Mouse (Mus musculus): ENCODE measurements at regions not wholly inside any gene's neighbourhood (a gene's known extent, or its start where the extent isn't known, plus 50 kb on each side); places are given as distances from the start of the nearest gene placed in this dataset.
A peak's percentile ranks its signal among the peaks of the same experiment; 100 is the strongest.
"Not testable (repeated sequence)": the region's sequence is repeated elsewhere in the genome, so short reads cannot be mapped to it uniquely, and the experiment has no call there.

DNA sequence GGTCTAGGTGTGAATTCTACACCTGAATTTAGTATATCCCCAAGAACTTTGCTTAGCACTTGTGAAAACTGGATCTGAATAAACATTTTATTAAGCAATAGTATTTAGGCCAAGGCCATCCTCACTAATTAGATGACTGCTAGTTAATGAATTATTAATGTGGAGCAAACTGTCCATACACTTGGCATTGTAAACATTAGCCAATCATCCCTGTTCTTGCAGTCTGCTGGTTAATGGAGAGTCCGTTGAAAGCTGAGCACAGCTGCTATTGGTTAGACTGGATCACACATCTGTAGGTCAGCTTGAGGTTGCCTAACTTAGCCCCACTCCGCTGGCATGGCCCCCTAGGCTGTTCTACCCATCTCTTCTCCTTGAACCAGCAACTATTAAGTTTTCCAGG, 826.2 kb upstream of the 4930452B06Rik start:
- DNase-seq = no peak

DNA sequence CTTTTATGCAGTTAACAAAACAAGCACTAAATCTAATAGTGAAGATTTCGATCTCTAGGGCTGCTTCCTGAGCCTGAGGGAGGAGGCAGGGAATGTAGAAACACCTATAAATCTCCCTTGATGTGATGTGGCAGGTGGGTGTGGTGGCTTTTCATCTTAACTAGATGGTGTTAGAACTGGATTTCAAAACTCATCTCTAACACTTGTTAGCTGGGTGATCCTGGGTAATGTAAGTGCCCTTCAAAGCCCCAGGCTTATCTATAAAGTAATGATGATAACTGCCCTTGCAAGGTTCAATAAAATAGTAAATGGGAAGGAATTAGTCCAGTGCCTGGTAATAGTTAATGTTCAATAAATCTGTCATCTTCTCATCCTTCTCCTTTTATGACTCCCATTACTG, 822.5 kb upstream of the 4930452B06Rik start:
- no peak for DNase-seq

DNA sequence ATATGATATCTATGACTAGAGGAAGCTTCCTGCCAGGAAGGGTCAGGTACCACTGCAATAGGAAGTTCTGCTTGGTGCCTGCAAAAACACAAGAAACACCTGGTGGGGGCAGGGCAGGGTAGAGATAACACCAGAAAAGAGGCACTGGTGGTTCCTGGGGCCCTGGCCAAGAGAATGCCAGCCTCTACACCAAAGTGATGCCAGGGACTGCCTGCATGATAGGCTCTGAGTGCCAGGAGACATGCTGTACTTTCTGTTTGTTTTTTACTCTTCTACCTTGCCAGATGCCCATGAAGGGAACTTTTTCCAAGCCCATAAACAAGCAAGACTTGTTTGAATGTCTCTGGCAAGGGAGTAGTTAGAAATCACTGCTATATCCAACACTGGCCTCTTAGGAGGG, 812.9 kb upstream of the 4930452B06Rik start:
- DNase-seq = no peak

- DNase-seq = no peak
These were observed 809.1 kb upstream of the 4930452B06Rik start for GRCm38 (mm10) chr14:9475169-9475568.

- no peak for DNase-seq
These were observed 803.6 kb upstream of the 4930452B06Rik start for GRCm38 (mm10) chr14:9469686-9470085.

GRCm38 (mm10) chr14:9468654-9469053, 802.6 kb upstream of the 4930452B06Rik start:
- DNase-seq = no peak

- DNase-seq = no peak
These were observed 801.8 kb upstream of the 4930452B06Rik start for GRCm38 (mm10) chr14:9467690-9468458.

DNA sequence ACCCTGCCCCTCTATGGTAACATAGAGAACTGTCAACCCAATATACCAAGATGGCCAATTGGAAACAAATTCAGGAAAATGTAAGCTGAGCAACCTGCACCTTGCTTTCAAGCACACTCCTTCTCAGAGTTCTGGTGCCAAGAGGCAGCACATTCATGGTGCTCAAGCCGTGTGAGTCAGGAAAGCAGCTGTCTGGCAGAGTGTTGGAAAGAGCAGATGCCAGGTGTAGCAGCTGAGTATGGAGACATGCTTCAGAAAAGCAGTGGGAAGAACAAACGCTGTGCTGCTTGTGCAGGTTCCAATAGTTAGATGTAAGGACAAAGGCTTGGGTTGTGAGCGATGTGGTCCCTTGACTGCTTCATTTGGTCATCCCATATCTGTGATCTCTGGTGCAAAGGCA, 794.0 kb upstream of the 4930452B06Rik start:
- no peak for DNase-seq

- no peak for DNase-seq
These were observed 792.8 kb upstream of the 4930452B06Rik start for GRCm38 (mm10) chr14:9458856-9459255.

GRCm38 (mm10) chr14:9457801-9458495, 791.9 kb upstream of the 4930452B06Rik start:
- DNase-seq = no peak

GRCm38 (mm10) chr14:9455986-9456385, 789.9 kb upstream of the 4930452B06Rik start:
- no peak for DNase-seq

- no peak for DNase-seq
These were observed 783.9 kb upstream of the 4930452B06Rik start for GRCm38 (mm10) chr14:9449942-9450341.

DNA sequence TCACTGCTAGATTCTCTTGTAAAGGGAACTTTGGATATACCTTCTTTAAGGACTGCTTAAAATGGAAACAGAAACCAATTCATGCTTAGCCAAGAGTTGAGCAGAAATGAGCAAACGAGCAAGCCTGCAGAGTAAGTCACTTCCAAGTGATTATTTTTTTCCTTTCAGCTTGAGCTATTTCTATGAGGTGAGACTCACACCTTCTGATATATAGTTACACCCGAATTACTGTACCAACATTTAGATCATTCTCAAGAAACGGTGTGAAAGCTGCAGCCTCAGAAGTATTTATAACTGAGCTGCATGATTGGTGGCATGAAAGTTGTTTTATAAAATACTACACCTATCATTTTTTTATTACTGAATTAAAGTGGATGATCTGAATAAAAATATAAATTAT, 771.9 kb upstream of the 4930452B06Rik start:
- DNase-seq = no peak

DNA sequence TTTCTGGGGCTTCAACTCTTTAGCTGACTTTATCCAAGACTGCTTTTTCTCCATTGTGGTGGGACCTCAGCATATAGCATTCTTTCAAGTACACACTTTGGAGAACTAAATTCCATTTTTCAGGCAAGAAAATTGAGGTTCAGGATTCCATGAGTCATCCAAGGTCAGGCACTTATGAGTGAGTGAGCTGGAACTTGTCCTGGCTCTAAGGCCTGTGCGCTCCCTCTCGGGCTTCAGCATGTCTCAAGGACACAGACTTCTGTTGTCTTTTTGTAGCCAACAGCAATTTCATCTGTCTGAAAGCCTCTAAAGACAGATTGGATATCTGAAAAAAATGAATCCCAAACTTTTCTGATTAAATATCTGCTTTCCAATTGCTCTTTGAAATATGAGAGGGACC, 769.1 kb upstream of the 4930452B06Rik start:
- no peak for DNase-seq

- no peak for DNase-seq
These were observed 767.1 kb upstream of the 4930452B06Rik start for GRCm38 (mm10) chr14:9433081-9433590.

GRCm38 (mm10) chr14:9431798-9432197, 765.8 kb upstream of the 4930452B06Rik start:
- DNase-seq = peak in 1 of 2 experiments; percentile 4

DNA sequence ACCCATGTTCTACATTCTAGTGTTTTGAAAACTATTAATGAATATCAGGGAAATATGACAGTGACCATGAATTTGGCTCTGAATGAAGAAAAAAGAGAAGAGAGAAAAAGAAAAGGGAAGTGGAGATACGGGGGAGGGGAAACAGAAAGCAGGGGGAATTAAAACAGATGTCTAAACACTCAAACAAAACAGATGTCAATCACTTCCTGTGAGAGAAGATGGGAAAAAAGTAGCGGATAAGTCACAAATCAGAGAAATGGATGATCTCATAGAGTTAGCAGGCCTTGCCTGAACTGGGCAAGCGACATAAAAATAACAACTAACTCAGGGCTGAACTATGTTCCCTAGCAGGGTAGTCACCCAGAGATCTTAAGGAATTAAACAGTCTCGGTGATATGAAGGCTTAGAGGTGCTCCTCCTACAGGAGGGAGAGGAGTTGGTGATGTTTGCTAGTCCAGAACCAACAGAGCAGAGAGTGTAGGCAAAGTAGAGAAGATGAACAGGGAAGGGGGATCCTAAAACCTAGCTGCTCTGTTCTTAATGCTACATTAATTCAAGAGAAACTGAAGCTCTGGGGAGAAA, 745.9 kb upstream of the 4930452B06Rik start:
- DNase-seq = no peak

DNA sequence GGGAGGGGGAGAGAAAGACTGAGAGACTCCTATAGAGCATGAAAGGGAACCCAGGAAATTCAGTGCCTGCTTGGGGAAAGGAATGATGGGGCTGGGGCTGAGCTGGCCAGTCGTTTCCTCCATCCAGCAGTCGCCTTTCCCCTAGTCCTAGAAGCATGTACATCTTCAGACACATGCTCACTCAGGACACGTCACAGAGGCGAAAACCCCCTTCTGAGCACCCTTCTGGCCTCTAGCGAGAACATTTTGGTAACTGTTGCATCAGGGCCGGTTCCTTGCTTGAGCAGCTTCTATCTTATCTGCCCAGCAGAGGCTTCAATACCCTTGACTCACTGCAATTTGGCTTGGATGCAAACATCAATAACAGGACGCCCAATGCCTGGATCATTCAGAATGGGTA, 737.6 kb upstream of the 4930452B06Rik start:
- no peak for DNase-seq

DNA sequence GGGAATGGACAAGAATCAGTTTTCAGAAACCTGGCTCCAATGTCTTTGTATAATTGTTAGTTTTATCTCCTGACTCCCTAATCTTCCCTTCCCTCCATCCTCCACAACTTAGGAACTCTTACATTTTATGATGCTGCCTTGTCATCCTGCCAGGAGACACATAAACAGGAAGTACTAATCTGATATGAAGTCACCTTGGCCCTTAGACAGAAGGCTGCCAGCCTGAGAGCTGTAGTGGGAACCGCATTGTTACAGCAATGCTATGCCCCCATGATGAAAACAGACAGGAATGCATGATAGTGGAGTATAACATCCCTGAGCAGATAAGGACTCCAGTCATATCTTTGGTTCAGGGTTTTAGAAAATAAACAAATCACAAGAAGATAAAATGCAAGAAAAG, 734.8 kb upstream of the 4930452B06Rik start:
- DNase-seq = no peak

DNA sequence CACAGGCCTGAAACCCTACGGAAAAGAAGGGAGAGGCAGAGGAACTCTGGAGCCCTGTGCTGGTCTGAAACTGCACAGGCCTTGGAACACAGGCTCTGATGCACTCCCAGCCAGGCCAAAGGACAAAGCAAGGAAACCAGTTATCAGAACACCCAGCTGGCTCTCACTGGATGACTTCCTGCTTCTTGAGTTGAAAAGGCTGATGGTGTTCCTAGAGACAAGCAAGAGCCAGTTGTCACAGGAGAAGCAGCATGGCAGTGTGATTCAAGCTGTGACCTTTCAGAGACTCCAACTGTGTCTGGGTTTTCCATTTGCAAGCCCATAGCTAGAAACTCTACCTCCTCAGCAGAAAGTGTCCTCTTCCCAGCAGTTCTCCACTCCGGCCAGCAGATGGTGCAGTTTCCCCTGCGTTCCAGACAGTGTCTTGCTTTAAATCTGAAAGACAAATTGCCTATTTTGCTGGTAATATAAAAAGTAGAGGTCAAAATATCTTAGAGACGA, 727.3 kb upstream of the 4930452B06Rik start:
- peak; percentile 31 to 53 for DNase-seq

- not testable (repeated sequence) for DNase-seq
These were observed 724.0 kb upstream of the 4930452B06Rik start for GRCm38 (mm10) chr14:9389878-9390536.

GRCm38 (mm10) chr14:9389180-9389579, 723.1 kb upstream of the 4930452B06Rik start:
- no peak for DNase-seq

All from cerebellum, adult 18-20 months (tissue).